ENCODE assay signal across 25 mouse cellular contexts in genomic region chr11:31034958-31035357, GRCm38 (mm10).
"Had no signal": no experiment of that assay in that cellular context is flagged by ENCODE, and none has a peak within 500 bp of the region (broad histone marks: within the 10 kb centered on the region; RNA-seq: fewer than 3 reads in every experiment).

No protein-coding gene starts in this region.

- H3K4me3 ChIP-seq: gastrocnemius, adult 2 months; heart, embryonic 13.5 days; heart, embryonic 15.5 days; hindbrain, embryonic 10.5 days; hindbrain, embryonic 13.5 days; hindbrain, embryonic 15.5 days; intestine, embryonic 15.5 days; layer of hippocampus, adult 2 months; left cerebral cortex, adult 2 months; limb, embryonic 13.5 days; limb, embryonic 15.5 days; liver, embryonic 12.5 days had no signal

- H3K9me3 ChIP-seq: heart, embryonic 13.5 days; heart, embryonic 15.5 days; hindbrain, embryonic 15.5 days; intestine, embryonic 15.5 days; limb, embryonic 15.5 days had no signal

- ATAC-seq: inflammation-experienced regulatory T-cells, adult 6 months; intestine, embryonic 15.5 days; intestine, postnatal 0 days; liver, embryonic 12.5 days had no signal

- H3K27me3 ChIP-seq: heart, embryonic 13.5 days; heart, embryonic 15.5 days; hindbrain, embryonic 13.5 days; hindbrain, embryonic 15.5 days; intestine, embryonic 15.5 days; limb, embryonic 13.5 days; limb, embryonic 15.5 days; liver, embryonic 12.5 days had no signal

- H3K27ac ChIP-seq: gastrocnemius, adult 2 months; heart, embryonic 13.5 days; heart, embryonic 15.5 days; hindbrain, embryonic 10.5 days; hindbrain, embryonic 13.5 days; hindbrain, embryonic 15.5 days; intestine, embryonic 15.5 days; layer of hippocampus, adult 2 months; left cerebral cortex, adult 2 months; limb, embryonic 13.5 days; limb, embryonic 15.5 days; liver, embryonic 12.5 days; liver, embryonic 14.5 days had no signal

- DNase-seq: gastrocnemius, adult 2 months; gastrocnemius, postnatal 10 days; gastrocnemius, postnatal 25 days; heart, postnatal 14 days; heart, postnatal 4 days; kidney, adult 18-20 months; kidney, adult 8-10 months; kidney, postnatal 10 days; kidney, postnatal 4 days; left cerebral cortex, postnatal 4 days had no signal

- H3K4me1 ChIP-seq: heart, embryonic 13.5 days; heart, embryonic 15.5 days; hindbrain, embryonic 10.5 days; hindbrain, embryonic 13.5 days; hindbrain, embryonic 15.5 days; intestine, embryonic 15.5 days; limb, embryonic 13.5 days; limb, embryonic 15.5 days; liver, embryonic 12.5 days had no signal

- H3K9ac ChIP-seq: heart, embryonic 13.5 days; heart, embryonic 15.5 days; hindbrain, embryonic 13.5 days; hindbrain, embryonic 15.5 days; intestine, embryonic 15.5 days; limb, embryonic 13.5 days; limb, embryonic 15.5 days; liver, embryonic 12.5 days; liver, embryonic 14.5 days had no signal

- H3K4me2 ChIP-seq: heart, embryonic 11.5 days; heart, embryonic 13.5 days; heart, embryonic 15.5 days; hindbrain, embryonic 13.5 days; hindbrain, embryonic 15.5 days; intestine, embryonic 15.5 days; limb, embryonic 13.5 days; limb, embryonic 15.5 days; liver, embryonic 12.5 days had no signal
